8 mouse cellular contexts compared by ENCODE assay signal in genomic region chr4:32240457-32241030, GRCm38 (mm10). TPM values are rescaled to one million over a fixed set of nuclear protein-coding genes. Genes with fewer than 3 reads are reported as not detected.
A peak's percentile ranks its signal among the peaks of the same experiment; 100 is the strongest.
DNase-seq lines count a peak whose midpoint lies in the region; ATAC-seq and TF ChIP-seq lines count a peak whose summit lies in the region.

No protein-coding gene starts in this region.

- ATAC-seq in kidney, embryonic 15.5 days (replicated peaks; ENCODE audit: low FRiP score): no peak
- no peak for ATAC-seq in embryonic facial prominence, embryonic 12.5 days (ENCODE audit: insufficient number of reproducible peaks, insufficient read depth, low FRiP score, low TSS enrichment)
- ATAC-seq in midbrain, postnatal 0 days (ENCODE audit: low FRiP score): no peak
- no peak for ATAC-seq in frontal cortex, adult (ENCODE audit: low TSS enrichment)

- H3K4me1 ChIP-seq in kidney, embryonic 15.5 days: peaks cover 50% of the 10 kb centered on the region
- H3K4me1 ChIP-seq in embryonic facial prominence, embryonic 12.5 days: peaks cover 45% of the 10 kb centered on the region
- H3K4me1 ChIP-seq in midbrain, postnatal 0 days (ENCODE audit: insufficient read depth, low read length): peaks cover 16% of the 10 kb centered on the region

- H3K36me3 ChIP-seq in kidney, embryonic 15.5 days: no peaks in the 10 kb centered on the region
- H3K36me3 ChIP-seq in embryonic facial prominence, embryonic 12.5 days: no peaks in the 10 kb centered on the region
- H3K36me3 ChIP-seq in midbrain, postnatal 0 days (ENCODE audit: insufficient read depth, low read length): no peaks in the 10 kb centered on the region

- H3K4me2 ChIP-seq in kidney, embryonic 15.5 days: peak overlapping the region; percentile 92
- H3K4me2 ChIP-seq in embryonic facial prominence, embryonic 12.5 days (replicated peaks): peak overlapping the region; percentile 91
- peak overlapping the region; percentile 88 for H3K4me2 ChIP-seq in midbrain, postnatal 0 days (ENCODE audit: low read depth, low read length, poor library complexity, severe bottlenecking)

- no peak overlapping the region for H3K27ac ChIP-seq in kidney, embryonic 15.5 days
- H3K27ac ChIP-seq in embryonic facial prominence, embryonic 12.5 days: no peak overlapping the region
- 0 out of 2 replicates have a peak overlapping the region, but pooled peaks have one; percentile 85 for H3K27ac ChIP-seq in midbrain, postnatal 0 days (ENCODE audit: low read depth, low read length)

- H3K27me3 ChIP-seq in kidney, embryonic 15.5 days: peaks cover 15% of the 10 kb centered on the region
- H3K27me3 ChIP-seq in embryonic facial prominence, embryonic 12.5 days: no peaks in the 10 kb centered on the region
- H3K27me3 ChIP-seq in midbrain, postnatal 0 days (ENCODE audit: insufficient read depth, low read length): no peaks in the 10 kb centered on the region

- H3K4me3 ChIP-seq in kidney, embryonic 15.5 days (replicated peaks): peak overlapping the region; percentile 91
- H3K4me3 ChIP-seq in embryonic facial prominence, embryonic 12.5 days: peak overlapping the region; percentile 70
- H3K4me3 ChIP-seq in midbrain, postnatal 0 days (ENCODE audit: low read depth, low read length): peak overlapping the region; percentile 72

- H3K9ac ChIP-seq in kidney, embryonic 15.5 days: peak overlapping the region; percentile 86
- H3K9ac ChIP-seq in embryonic facial prominence, embryonic 12.5 days: peak overlapping the region; percentile 88; the same call in 1 of the 2 replicates
- peak overlapping the region; percentile 76; the same call in 1 of the 2 replicates for H3K9ac ChIP-seq in midbrain, postnatal 0 days (replicated peaks; ENCODE audit: low read length, poor library complexity, severe bottlenecking)

- TF ChIP-seq CTCF in midbrain, postnatal 0 days (IDR thresholded peaks at IDR 0.05): no peak

- WGBS in kidney, embryonic 15.5 days: 19% methylated on average over 9 of the region's 9 CpGs
- WGBS in embryonic facial prominence, embryonic 12.5 days: 14% methylated on average over 9 of the region's 9 CpGs
- 14% methylated on average over 9 of the region's 9 CpGs for WGBS in midbrain, postnatal 0 days

- H3K9me3 ChIP-seq in kidney, embryonic 15.5 days (replicated peaks): no peaks in the 10 kb centered on the region
- H3K9me3 ChIP-seq in embryonic facial prominence, embryonic 12.5 days: no peaks in the 10 kb centered on the region
- no peaks in the 10 kb centered on the region for H3K9me3 ChIP-seq in midbrain, postnatal 0 days (ENCODE audit: low read length)

- no peak for DNase-seq in kidney, adult 18-20 months
- peak; percentile 56 for DNase-seq in induced T-regulatory cell, adult 2 months (ENCODE audit: low read depth)
- DNase-seq in midbrain, postnatal 0 days (ENCODE audit: low spot score): no peak
- DNase-seq in spleen, postnatal 10 days (ENCODE audit: low spot score in 2 of 2): no peak
- no peak for DNase-seq in kidney, postnatal 25 days

RNA-seq across cellular contexts. Expression of gene Bach2, which starts 1.9 kb away (rescaled TPM):
- polyA plus RNA-seq in kidney, embryonic 15.5 days (2015; fragmentation: Nextera tagmentation; extraction: Ambion mirVana): 8.0 and 8.8 TPM in 2 replicates
- polyA plus RNA-seq in embryonic facial prominence, embryonic 12.5 days (2016; fragmentation: Nextera tagmentation; extraction: Ambion mirVana): 13.0 and 13.5 TPM in 2 replicates
- 15.9 and 16.0 TPM in 2 replicates for total RNA-seq in midbrain, postnatal 0 days (2014; rRNA removed)
- 11.0 and 11.7 TPM in 2 replicates for polyA plus RNA-seq in midbrain, postnatal 0 days (2015; fragmentation: Nextera tagmentation; extraction: Ambion mirVana)
